Mouse (Mus musculus) gastrocnemius, adult 8-10 months (tissue): Measurements from ENCODE around the gene Ina. TPM values are rescaled to one million over a fixed set of nuclear protein-coding genes. Genes with fewer than 3 reads are reported as not detected.
A peak's percentile ranks its signal among the peaks of the same experiment; 100 is the strongest.
"Not testable (repeated sequence)": the region's sequence is repeated elsewhere in the genome, so short reads cannot be mapped to it uniquely, and the experiment has no call there.

Experiments used
- DNase-seq, 2 experiments: peaks; one replicate each; pipeline ENCODE4 v3.0.0; 2022; ENCODE audit warnings: low spot score in 2 of 2
- total RNA-seq, 4 experiments: library from RNA; stranded (reverse); gene quantifications; 2 replicates each; pipeline ENCODE4 v1.2.4; 2022

The Ina gene
- not detected for total RNA-seq

- DNase-seq: no peak
These were observed at the start of gene Ina, which contains the start of gene Nt5c2 for GRCm38 (mm10) chr19:47014447-47015381. Gene Ina (plus strand): TSS chr19:47014698. Gene Nt5c2 (minus strand): TSS chr19:47015153.

GRCm38 (mm10) chr19:46965496-46965895, 49.0 kb upstream of the Ina start:
- DNase-seq: no peak

- no peak for DNase-seq
These were observed 48.2 kb upstream of the Ina start for GRCm38 (mm10) chr19:46966330-46966729.

- DNase-seq: no peak
These were observed 46.6 kb upstream of the Ina start for GRCm38 (mm10) chr19:46967861-46968260.

- DNase-seq: no peak
These were observed 45.7 kb upstream of the Ina start for GRCm38 (mm10) chr19:46968833-46969232.

- no peak for DNase-seq
These were observed 45.1 kb upstream of the Ina start for GRCm38 (mm10) chr19:46969286-46969985.

DNA sequence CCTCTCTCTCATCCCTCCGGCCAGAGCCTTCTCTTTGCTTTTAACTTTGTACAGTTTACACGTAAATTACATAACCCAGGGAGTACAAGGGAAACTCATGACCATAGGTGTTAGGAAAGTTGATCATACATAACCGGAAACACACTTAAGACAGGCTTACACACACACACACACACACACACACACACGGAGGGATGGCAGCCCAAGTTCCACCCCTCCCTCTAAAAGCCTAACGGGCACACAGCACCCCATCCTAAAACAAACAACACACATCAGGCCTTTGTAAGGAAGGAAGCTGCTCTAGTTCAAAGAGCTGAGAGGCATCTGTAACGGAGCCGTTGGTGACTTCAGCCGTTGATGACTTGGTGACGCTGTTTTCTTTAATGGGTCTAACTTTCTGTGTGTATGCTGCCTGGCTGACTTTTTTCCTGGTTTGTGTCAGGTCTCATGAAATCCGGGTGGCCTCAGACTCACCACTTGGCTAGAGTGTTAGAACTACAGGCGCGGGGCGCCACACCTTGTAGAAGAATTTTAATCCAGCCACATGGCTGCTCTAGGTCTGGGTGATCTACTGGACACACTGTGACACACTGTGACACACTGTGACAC, 44.3 kb upstream of the Ina start:
- no peak for DNase-seq

GRCm38 (mm10) chr19:46971051-46971689, 43.3 kb upstream of the Ina start:
- no peak for DNase-seq

DNA sequence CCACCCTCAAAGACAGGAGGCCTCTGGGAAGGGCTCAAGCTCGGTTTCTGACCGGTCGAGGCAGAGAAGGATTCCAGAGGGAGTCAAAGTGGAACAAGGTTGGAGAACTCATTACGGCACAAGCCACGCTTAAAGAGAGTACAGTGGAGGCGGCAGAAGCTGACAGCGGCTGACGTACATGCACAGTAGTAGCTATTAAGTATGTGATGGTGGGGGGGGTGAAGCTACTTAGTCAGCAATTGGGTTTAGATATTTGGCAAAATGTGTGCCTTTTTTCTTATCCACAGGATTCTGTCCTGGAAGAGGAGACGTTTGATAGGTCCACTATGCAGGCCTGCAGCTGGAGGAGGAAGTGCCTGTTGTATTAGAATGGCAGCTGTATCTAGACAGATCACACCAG, 42.8 kb upstream of the Ina start:
- no peak for DNase-seq

DNA sequence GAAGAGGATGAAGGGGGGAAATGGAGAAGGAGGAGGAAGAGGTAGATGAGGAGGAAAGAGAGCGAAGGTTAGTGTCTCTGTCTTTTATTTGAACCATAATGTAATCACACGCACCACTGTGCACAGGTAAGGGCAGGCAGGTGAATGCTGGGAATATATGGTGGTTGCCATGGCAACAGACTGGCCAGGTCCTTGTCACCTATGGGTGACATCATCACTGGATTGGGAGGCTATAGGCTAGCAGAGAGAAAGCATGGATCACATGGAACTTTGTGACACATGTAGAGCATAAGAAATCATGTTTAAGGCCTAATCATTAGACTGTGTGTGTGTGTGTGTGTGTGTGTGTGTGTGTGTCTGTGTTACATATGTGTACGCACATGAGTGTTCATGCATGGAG, 42.3 kb upstream of the Ina start:
- no peak for DNase-seq

- peak; percentile 72 to 86 for DNase-seq
These were observed 38.9 kb upstream of the Ina start for GRCm38 (mm10) chr19:46975565-46975964.

GRCm38 (mm10) chr19:46975997-46976396, 38.5 kb upstream of the Ina start:
- DNase-seq: no peak

GRCm38 (mm10) chr19:46976743-46977142, 37.8 kb upstream of the Ina start:
- DNase-seq: no peak

DNA sequence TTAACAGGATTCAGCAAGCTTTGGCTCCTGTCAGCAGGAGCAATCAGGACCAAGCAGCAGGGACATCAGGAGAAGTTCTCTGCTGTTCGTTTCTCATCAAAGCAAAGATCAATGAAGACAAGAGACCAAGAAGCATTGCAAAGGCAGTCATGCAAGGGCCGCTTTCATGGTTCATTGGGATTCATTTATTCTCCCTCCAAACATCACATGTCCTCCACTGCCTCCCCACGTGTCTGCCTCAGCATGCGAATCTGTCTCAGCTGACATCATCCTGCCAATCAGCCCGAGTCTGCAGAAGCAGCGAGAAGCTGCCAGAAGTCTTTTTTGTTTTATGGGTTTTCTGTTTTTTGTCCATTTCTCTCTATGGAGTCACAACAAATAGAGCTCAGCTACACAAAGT, 37.0 kb upstream of the Ina start:
- no peak for DNase-seq

- not testable (repeated sequence) for DNase-seq
These were observed 36.4 kb upstream of the Ina start for GRCm38 (mm10) chr19:46978069-46978468.

DNA sequence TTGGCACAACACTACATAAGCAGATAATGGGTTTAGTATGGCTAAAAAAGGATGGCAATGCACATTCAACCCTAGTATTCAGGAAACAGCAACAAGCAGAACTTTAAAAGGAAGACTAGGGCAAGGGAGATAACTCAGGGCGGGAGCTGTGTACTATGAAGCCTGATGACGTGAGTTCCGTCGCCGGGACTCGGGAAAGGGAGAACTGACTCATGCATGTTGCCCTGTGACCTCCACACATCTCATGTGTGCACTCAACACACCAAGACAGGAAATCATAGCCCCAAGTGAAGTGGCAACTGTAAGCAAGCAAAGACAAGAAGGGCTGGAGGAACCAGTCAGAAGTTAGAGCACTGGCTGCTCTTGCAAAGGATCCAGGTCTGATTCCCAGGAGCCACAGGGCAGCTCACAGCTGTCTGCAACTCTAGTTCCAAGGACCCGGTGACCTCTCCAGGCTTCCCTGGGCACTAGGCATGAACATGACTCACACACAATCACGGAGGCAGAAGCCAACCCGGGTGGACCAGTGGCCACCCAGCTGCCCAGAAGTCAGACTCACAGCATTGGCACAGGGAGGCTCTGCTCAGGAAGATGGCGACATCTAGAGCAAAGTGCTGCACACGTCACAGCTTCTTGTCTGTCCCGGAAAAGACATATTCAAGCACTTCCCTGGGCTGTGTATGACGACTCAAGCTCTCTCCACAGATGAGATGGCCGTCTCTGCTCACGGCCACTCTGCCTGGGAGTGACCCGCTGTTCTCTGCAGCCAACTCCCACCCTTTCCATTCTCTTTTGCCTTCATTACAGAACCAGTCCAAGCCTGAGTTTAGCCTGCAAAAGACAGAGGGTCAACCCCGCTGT, 35.3 kb upstream of the Ina start:
- peak in 1 of 2 experiments; percentile 31 for DNase-seq

DNA sequence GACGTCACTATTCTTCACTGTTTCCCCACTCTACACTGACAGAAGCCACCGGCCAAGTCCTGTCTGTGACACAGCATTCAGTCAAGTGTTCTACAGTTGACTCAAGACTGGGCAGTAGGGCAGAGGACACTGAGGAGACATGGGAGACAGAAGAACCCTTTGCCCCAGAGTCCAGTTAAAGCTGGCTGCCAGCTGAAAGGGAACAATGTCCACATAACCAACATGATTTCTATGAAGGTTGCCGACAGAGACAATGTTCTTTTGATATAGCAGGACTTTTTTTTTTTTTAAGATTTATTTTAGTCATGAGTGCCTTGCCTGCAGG, 34.8 kb upstream of the Ina start:
- DNase-seq: no peak

GRCm38 (mm10) chr19:46981462-46981861, 33.0 kb upstream of the Ina start:
- DNase-seq: no peak

- DNase-seq: no peak
These were observed 31.0 kb upstream of the Ina start for GRCm38 (mm10) chr19:46983352-46983965.

DNA sequence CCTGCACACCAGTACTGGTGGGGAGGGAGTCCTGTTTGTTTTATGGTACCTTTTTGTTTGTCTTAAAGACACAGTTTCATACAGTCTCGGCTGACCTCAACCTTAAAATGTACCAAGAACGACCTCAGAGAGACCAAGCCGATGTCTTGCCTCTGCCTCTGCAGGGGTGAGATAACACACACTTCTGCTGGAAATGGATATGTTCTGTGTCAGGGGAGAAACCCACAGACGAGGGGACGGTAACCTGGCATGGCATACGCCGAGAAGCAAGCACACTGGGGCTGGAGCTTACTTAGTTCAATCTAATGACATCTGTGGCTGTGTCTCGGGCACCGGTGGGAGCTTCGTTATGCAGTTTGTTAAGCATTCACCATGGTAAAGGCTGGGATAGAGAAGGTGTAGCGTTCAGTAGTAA, 30.5 kb upstream of the Ina start:
- no peak for DNase-seq
